Mouse (Mus musculus): ENCODE measurements around the gene Tc2n.

GRCm38 (mm10) chr12:101740486-101740885, 22.2 kb upstream of the Tc2n start:
- TF ChIP-seq CTCF (IDR thresholded peaks at IDR 0.05; ENCODE audit: borderline replicate concordance, insufficient read depth, low read length) = no peak
- no peak for TF ChIP-seq POLR2A (IDR thresholded peaks at IDR 0.05; ENCODE audit: low read depth, low read length)
